Mouse (Mus musculus) C2C12 (cell line): ENCODE data around the gene Tulp2.

ENCODE experiments used
- MYOG ChIP-seq: IDR thresholded peaks from one replicate; pipeline ENCODE4 v1.6.1; 2011; ENCODE audit not compliant: control insufficient read depth, insufficient read length; ENCODE audit errors: extremely low read depth
- USF1 ChIP-seq: IDR thresholded peaks from one replicate; pipeline ENCODE4 v1.6.1; 2011; ENCODE audit warnings: low read depth, mild to moderate bottlenecking, control low read depth, moderate library complexity

DNA sequence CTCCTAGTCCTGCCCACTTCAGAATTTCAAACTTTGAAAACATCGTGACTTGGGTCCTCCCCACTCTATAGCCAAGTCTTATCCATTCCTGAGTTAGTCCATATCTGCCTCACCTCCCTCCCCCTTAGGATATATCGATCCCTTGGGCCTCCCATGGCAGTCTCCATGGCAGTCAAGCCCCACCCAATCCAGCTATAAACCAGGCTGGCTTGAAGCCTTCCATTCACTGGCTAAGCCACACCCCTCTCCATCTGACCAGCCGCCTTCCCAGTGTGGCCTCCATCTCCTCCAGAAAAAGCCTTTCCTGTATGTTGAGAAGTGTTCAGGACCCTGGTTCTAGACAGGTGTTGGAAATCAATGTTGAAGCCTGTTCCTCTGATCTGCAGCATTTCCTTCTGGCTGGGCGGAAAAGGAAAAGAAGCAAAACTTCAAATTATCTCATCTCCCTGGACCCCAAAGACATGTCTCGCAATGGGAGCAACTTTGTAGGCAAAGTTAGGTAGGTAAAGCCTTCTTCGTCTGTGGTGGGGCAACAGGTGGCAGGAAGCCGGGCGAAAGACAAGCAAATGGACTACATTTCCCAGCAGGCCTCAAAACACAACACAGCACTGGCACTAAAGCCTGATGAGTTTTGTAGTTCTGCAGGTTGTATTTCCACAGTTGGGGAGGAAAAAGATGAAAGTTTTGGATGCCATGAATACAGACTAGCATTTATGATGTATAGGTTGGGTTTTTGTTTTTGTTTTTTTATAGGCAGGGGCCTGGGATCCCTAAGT is 37.9 kb downstream of the Tulp2 start:
- TF ChIP-seq USF1 (no peak), MYOG (no peak)
